Mouse (Mus musculus) limb, embryonic 13.5 days (tissue): ENCODE measurements around the gene Ghrhr. TPM values are rescaled to one million over a fixed set of nuclear protein-coding genes. Genes with fewer than 3 reads are reported as not detected.
A peak's percentile ranks its signal among the peaks of the same experiment; 100 is the strongest.

Experiments used
- ATAC-seq: fragments of 200-750 bp; cut with Nextera tagmentation; 2 replicates; pipeline ENCODE4 v1.8.0; 2017; ENCODE audit warnings: low read depth, moderate number of reproducible peaks, moderate TSS enrichment; ENCODE audit not compliant: low FRiP score
- H3K27ac ChIP-seq: fragments of 300-500 bp; sonication (generic); 2 replicates; pipeline ENCODE4 v1.5.1; 2015; ENCODE audit warnings: inconsistent platforms, mild to moderate bottlenecking, moderate library complexity
- H3K27me3 ChIP-seq: fragments of 300-500 bp; sonication (generic); 2 replicates; pipeline ENCODE4 v1.6.1; 2015; ENCODE audit warnings: mild to moderate bottlenecking, inconsistent platforms
- H3K36me3 ChIP-seq: fragments of 300-500 bp; sonication (generic); 2 replicates; pipeline ENCODE4 v1.6.1; 2015; ENCODE audit warnings: inconsistent platforms, mild to moderate bottlenecking, moderate library complexity
- H3K4me1 ChIP-seq: fragments of 300-500 bp; sonication (generic); 2 replicates; pipeline ENCODE4 v1.6.1; 2015; ENCODE audit warnings: inconsistent platforms
- H3K4me2 ChIP-seq: fragments of 300-500 bp; sonication (generic); replicated peaks from 2 replicates; pipeline ENCODE4 v1.6.1; 2015; ENCODE audit warnings: inconsistent platforms, mild to moderate bottlenecking, moderate library complexity
- H3K4me3 ChIP-seq: fragments of 300-500 bp; sonication (generic); 2 replicates; pipeline ENCODE4 v1.5.1; 2015; ENCODE audit warnings: moderate library complexity, mild to moderate bottlenecking, inconsistent platforms
- H3K9ac ChIP-seq: fragments of 300-500 bp; sonication (generic); 2 replicates; pipeline ENCODE4 v1.6.1; 2015; ENCODE audit warnings: mild to moderate bottlenecking, inconsistent platforms
- H3K9me3 ChIP-seq: fragments of 300-500 bp; sonication (generic); 2 replicates; pipeline ENCODE4 v1.6.1; 2016; ENCODE audit warnings: inconsistent platforms
- WGBS: fragments of 180-500 bp; shearing (Covaris S2); methylation state at CpG from one replicate; pipeline ENCODE4 v1.1.7; 2015; 5-methylcytosine and 5-hydroxymethylcytosine counted together
- polyA plus RNA-seq: library from polyadenylated mRNA; unstranded; fragments of >200 nt; fragmentation: Nextera tagmentation; extraction: Ambion mirVana; gene quantifications from 2 replicates; pipeline ENCODE4 v1.2.1, GENCODE M21; 2015

Ghrhr gene
- polyA plus RNA-seq, 1 experiment from 2014 or later, result not detected

GRCm38 (mm10) chr6:55434360-55434759, 58.3 kb downstream of the Ghrhr start:
- WGBS, result 23% methylated on average over 3 of the region's 3 CpGs
- Histone ChIP-seq H3K4me1 (0 out of 2 replicates have a peak, but pooled peaks cover 5% of the 10 kb centered on the region), H3K36me3 (no peaks in the 10 kb centered on the region), H3K4me2 (no peak overlapping the region), H3K4me3 (no peak overlapping the region), H3K27me3 (no peaks in the 10 kb centered on the region), H3K27ac (no peak overlapping the region), H3K9me3 (no peaks in the 10 kb centered on the region), H3K9ac (no peak overlapping the region)
- ATAC-seq, result peak; percentile 76

GRCm38 (mm10) chr6:55435266-55436159, 59.4 kb downstream of the Ghrhr start:
- 58% methylated on average over 8 of the region's 8 CpGs for WGBS

GRCm38 (mm10) chr6:55437919-55438318, 61.8 kb downstream of the Ghrhr start:
- no peaks in the 10 kb centered on the region for H3K9me3 ChIP-seq
- H3K4me2 ChIP-seq, result no peak overlapping the region
- 0 out of 2 replicates have a peak, but pooled peaks cover 5% of the 10 kb centered on the region for H3K4me1 ChIP-seq
- no peak overlapping the region for H3K9ac ChIP-seq
- no peaks in the 10 kb centered on the region for H3K36me3 ChIP-seq
- 43% methylated on average over 3 of the region's 3 CpGs for WGBS
- H3K27ac ChIP-seq, result no peak overlapping the region
- ATAC-seq, result no peak
- no peak overlapping the region for H3K4me3 ChIP-seq
- no peaks in the 10 kb centered on the region for H3K27me3 ChIP-seq

More at GRCm38 (mm10) chr6:55435266-55436159, 59.4 kb downstream of the Ghrhr start:
- H3K9ac ChIP-seq, result no peak overlapping the region
- no peak overlapping the region for H3K4me2 ChIP-seq
- ATAC-seq, result no peak
- H3K9me3 ChIP-seq, result no peaks in the 10 kb centered on the region
- no peaks in the 10 kb centered on the region for H3K27me3 ChIP-seq
- no peaks in the 10 kb centered on the region for H3K36me3 ChIP-seq
- H3K4me3 ChIP-seq, result no peak overlapping the region
- H3K4me1 ChIP-seq, result 0 out of 2 replicates have a peak, but pooled peaks cover 5% of the 10 kb centered on the region
- H3K27ac ChIP-seq, result no peak overlapping the region

Other genes with a start within 250 kb of the Ghrhr start
- 0.09 and 0.18 TPM in 2 replicates for gene Crhr2, start 243.3 kb upstream of the Ghrhr start, polyA plus RNA-seq
- gene Inmt, start 201.3 kb upstream of the Ghrhr start, polyA plus RNA-seq, result 0.36 and 0.71 TPM in 2 replicates
- gene Mindy4, start 172.9 kb upstream of the Ghrhr start, polyA plus RNA-seq, result 16.3 and 17.5 TPM in 2 replicates
- 33.9 and 36.0 TPM in 2 replicates for gene Aqp1, start 39.9 kb upstream of the Ghrhr start, polyA plus RNA-seq
- 1.4 TPM in 2 replicates for gene Adcyap1r1, start 75.7 kb downstream of the Ghrhr start, polyA plus RNA-seq